Mouse (Mus musculus) cortical plate, adult 2 months (tissue): ENCODE measurements at regions not wholly inside any gene's neighbourhood (a gene's known extent, or its start where the extent isn't known, plus 50 kb on each side); places are given as distances from the start of the nearest gene placed in this dataset.

Experiments used
- CTCF ChIP-seq: fragments of 200-500 bp; IDR thresholded peaks from 2 replicates; pipeline ENCODE4 v1.5.1; 2011; ENCODE audit warnings: mild to moderate bottlenecking, control low read depth, low read length; ENCODE audit not compliant: insufficient read depth; ENCODE audit errors: extremely low read depth
- POLR2A ChIP-seq: fragments of 200-500 bp; IDR thresholded peaks from 2 replicates; pipeline ENCODE4 v1.6.1; 2011; ENCODE audit warnings: mild to moderate bottlenecking, low read length, control low read depth; ENCODE audit not compliant: insufficient read depth; ENCODE audit errors: extremely low read depth

DNA sequence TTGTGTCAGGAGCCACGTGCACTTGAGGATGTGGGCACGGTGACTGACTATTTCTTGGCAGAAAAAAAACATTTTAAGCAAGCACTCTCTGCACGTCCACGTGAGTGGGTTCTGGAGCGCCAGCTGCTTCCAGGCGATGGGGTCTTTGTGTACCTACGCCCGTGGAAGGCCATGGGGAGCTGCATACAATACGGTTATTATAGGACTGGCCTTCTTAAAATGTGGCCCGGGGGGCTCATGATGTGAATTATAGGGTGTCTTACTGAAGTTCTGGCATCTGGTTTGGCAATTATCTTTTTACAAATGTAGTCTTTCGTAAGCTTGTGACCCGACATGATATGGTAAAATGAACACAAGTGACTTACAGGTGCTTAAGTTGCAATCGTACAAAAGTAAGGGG lies 103.5 kb upstream of the Gmds start:
- TF ChIP-seq POLR2A (no peak), CTCF (no peak)
